Mouse (Mus musculus): Measurements from ENCODE around the gene Thrap3. TPM values are rescaled to one million over a fixed set of nuclear protein-coding genes. Genes with fewer than 3 reads are reported as not detected.

Thrap3 gene
- total and polyA plus RNA-seq, 3 experiments: 37.9 to 118 (median 100) TPM

- no peak for DNase-seq
- H3K79me2 ChIP-seq (replicated peaks; ENCODE audit: control insufficient read depth, insufficient read depth, low read length): no peaks in the 10 kb centered on the region
- TF ChIP-seq EP300 (IDR thresholded peaks at IDR 0.05; ENCODE audit: insufficient read depth, low read depth, low read length) (no peak), CTCF (IDR thresholded peaks at IDR 0.05) (no peak), POLR2A (IDR thresholded peaks at IDR 0.05; ENCODE audit: insufficient read depth, low read depth, low read length) (no peak)
- H3K4me1 ChIP-seq (ENCODE audit: control insufficient read depth, insufficient read depth, low read length): peaks cover 10% of the 10 kb centered on the region
- intact Hi-C loops (cut with DNase I): no loop called here
- peak within 1 kb of the TSS; percentile 68 for H3K4me3 ChIP-seq
- peak within 1 kb of the TSS; percentile 91 for H3K27ac ChIP-seq
- H3K9ac ChIP-seq (ENCODE audit: low read depth, low read length): peak within 1 kb of the TSS; percentile 92
- no peaks in the 10 kb centered on the region for H3K27me3 ChIP-seq (ENCODE audit: control insufficient read depth, insufficient read depth, low read length)
- peaks cover 16% of the 10 kb centered on the region for H3K36me3 ChIP-seq (ENCODE audit: control insufficient read depth, insufficient read depth, low read length)
- 14% methylated on average over 22 of the region's 22 CpGs for WGBS
These were observed 39.4 kb downstream of the Thrap3 start, which contains the start of gene Sh3d21 for GRCm38 (mm10) chr4:126163067-126163659. TSS of gene Sh3d21 (minus strand) at chr4:126163491.

DNA sequence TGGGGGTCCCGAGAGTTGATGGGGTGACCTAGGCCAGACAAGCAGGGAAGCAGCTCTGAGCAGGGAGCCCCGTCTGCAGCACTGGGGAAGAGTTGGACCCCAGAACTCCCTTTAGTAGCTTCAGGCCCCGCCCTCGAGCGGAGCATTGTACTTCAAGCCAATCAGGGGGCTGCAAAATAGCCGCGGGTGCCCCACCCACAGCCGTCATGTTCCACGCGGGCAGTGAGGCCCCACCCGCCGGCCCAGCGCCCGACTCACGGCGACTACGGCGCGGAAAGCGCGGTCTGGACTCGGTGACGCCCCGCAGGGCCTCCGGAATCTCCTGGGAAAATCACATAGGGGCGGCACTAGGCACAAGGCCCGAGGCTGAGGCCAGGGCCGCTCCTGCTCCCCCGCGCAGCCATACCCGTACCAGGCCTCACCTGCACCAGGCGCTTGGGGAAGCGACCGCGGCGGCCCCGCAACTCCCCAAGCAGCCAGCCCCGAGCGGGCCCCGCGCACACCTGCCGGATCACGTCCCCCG lies 40.0 kb downstream of the Thrap3 start:
- Histone ChIP-seq H3K79me2 (replicated peaks; ENCODE audit: control insufficient read depth, insufficient read depth, low read length) (no peaks in the 10 kb centered on the region), H3K27me3 (ENCODE audit: control insufficient read depth, insufficient read depth, low read length) (no peaks in the 10 kb centered on the region), H3K4me1 (ENCODE audit: control insufficient read depth, insufficient read depth, low read length) (peaks cover 10% of the 10 kb centered on the region), H3K36me3 (ENCODE audit: control insufficient read depth, insufficient read depth, low read length) (peaks cover 16% of the 10 kb centered on the region), H3K27ac (peak overlapping the region; percentile 91), H3K9ac (ENCODE audit: low read depth, low read length) (peak overlapping the region; percentile 92), H3K4me3 (peak overlapping the region; percentile 68)
- TF ChIP-seq CTCF (IDR thresholded peaks at IDR 0.05) (no peak), EP300 (IDR thresholded peaks at IDR 0.05; ENCODE audit: insufficient read depth, low read depth, low read length) (0 out of 2 replicates have a peak, but pooled peaks have one; percentile 2), POLR2A (IDR thresholded peaks at IDR 0.05; ENCODE audit: insufficient read depth, low read depth, low read length) (peak; percentile 87)
- intact Hi-C loops (cut with DNase I): no loop called here
- under 1% methylated on average over 44 of the region's 44 CpGs for WGBS
- peak; percentile 93 to 95 for DNase-seq

- no peak for DNase-seq
- H3K27me3 ChIP-seq (ENCODE audit: control insufficient read depth, insufficient read depth, low read length): no peaks in the 10 kb centered on the region
- H3K79me2 ChIP-seq (replicated peaks; ENCODE audit: control insufficient read depth, insufficient read depth, low read length): no peaks in the 10 kb centered on the region
- peak overlapping the region; percentile 23 for H3K9ac ChIP-seq (ENCODE audit: low read depth, low read length)
- peaks cover 13% of the 10 kb centered on the region for H3K36me3 ChIP-seq (ENCODE audit: control insufficient read depth, insufficient read depth, low read length)
- H3K27ac ChIP-seq: peak overlapping the region; percentile 91
- intact Hi-C loops (cut with DNase I): no loop called here
- TF ChIP-seq POLR2A (IDR thresholded peaks at IDR 0.05; ENCODE audit: insufficient read depth, low read depth, low read length) (no peak), CTCF (IDR thresholded peaks at IDR 0.05) (no peak), EP300 (IDR thresholded peaks at IDR 0.05; ENCODE audit: insufficient read depth, low read depth, low read length) (no peak)
- H3K4me3 ChIP-seq: peak overlapping the region; percentile 68
- 67% methylated on average over 9 of the region's 9 CpGs for WGBS
- peaks cover 10% of the 10 kb centered on the region for H3K4me1 ChIP-seq (ENCODE audit: control insufficient read depth, insufficient read depth, low read length)
These were observed 40.6 kb downstream of the Thrap3 start for GRCm38 (mm10) chr4:126161986-126162385.

- Histone ChIP-seq H3K27ac (no peak overlapping the region), H3K79me2 (replicated peaks; ENCODE audit: control insufficient read depth, insufficient read depth, low read length) (no peaks in the 10 kb centered on the region), H3K36me3 (ENCODE audit: control insufficient read depth, insufficient read depth, low read length) (peaks cover 7% of the 10 kb centered on the region), H3K9ac (ENCODE audit: low read depth, low read length) (no peak overlapping the region), H3K4me1 (ENCODE audit: control insufficient read depth, insufficient read depth, low read length) (peaks cover 7% of the 10 kb centered on the region), H3K4me3 (no peak overlapping the region), H3K27me3 (ENCODE audit: control insufficient read depth, insufficient read depth, low read length) (no peaks in the 10 kb centered on the region)
- TF ChIP-seq POLR2A (IDR thresholded peaks at IDR 0.05; ENCODE audit: insufficient read depth, low read depth, low read length): no peak
- TF ChIP-seq EP300 (IDR thresholded peaks at IDR 0.05; ENCODE audit: insufficient read depth, low read depth, low read length): no peak
- no peak for TF ChIP-seq CTCF (IDR thresholded peaks at IDR 0.05)
- DNase-seq: peak in 1 of 2 experiments; percentile 17
- intact Hi-C loops (cut with DNase I): no loop called here
- 89% methylated on average over 6 of the region's 6 CpGs for WGBS
These were observed 41.1 kb downstream of the Thrap3 start for GRCm38 (mm10) chr4:126161456-126161855.

- no peak overlapping the region for H3K9ac ChIP-seq (ENCODE audit: low read depth, low read length)
- WGBS: 93% methylated on average over 8 of the region's 8 CpGs
- TF ChIP-seq EP300 (IDR thresholded peaks at IDR 0.05; ENCODE audit: insufficient read depth, low read depth, low read length) (no peak), POLR2A (IDR thresholded peaks at IDR 0.05; ENCODE audit: insufficient read depth, low read depth, low read length) (no peak), CTCF (IDR thresholded peaks at IDR 0.05) (no peak)
- intact Hi-C loops (cut with DNase I): no loop called here
- H3K4me1 ChIP-seq (ENCODE audit: control insufficient read depth, insufficient read depth, low read length): peaks cover 3% of the 10 kb centered on the region
- no peak overlapping the region for H3K4me3 ChIP-seq
- no peaks in the 10 kb centered on the region for H3K27me3 ChIP-seq (ENCODE audit: control insufficient read depth, insufficient read depth, low read length)
- H3K79me2 ChIP-seq (replicated peaks; ENCODE audit: control insufficient read depth, insufficient read depth, low read length): no peaks in the 10 kb centered on the region
- H3K27ac ChIP-seq: no peak overlapping the region
- peaks cover 4% of the 10 kb centered on the region; the same call in 1 of the 2 replicates for H3K36me3 ChIP-seq (ENCODE audit: control insufficient read depth, insufficient read depth, low read length)
- no peak for DNase-seq
These were observed 41.6 kb downstream of the Thrap3 start for GRCm38 (mm10) chr4:126160981-126161380.

DNA sequence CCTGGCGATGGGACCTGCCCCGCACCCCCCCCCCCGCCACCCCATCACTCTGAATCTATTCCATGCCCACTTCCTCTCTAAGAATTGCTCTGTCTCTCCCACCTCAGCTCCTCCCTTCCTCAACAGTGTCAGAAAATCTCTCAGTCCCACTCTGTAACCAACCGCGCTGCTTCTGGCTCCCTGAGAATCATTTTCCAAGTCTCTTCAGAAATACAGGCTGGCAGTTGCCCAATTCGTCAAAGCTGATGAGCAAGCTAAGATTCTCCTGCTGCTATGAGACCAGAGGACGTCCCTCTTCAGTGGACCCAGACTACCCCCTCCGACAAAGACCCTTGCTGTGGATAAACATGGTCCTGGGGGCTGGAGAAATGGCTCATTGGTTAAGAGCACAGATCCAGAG lies 43.1 kb downstream of the Thrap3 start:
- H3K36me3 ChIP-seq (ENCODE audit: control insufficient read depth, insufficient read depth, low read length): no peaks in the 10 kb centered on the region

More for the DNA sequence above, 43.1 kb downstream of the Thrap3 start:
- Histone ChIP-seq H3K79me2 (replicated peaks; ENCODE audit: control insufficient read depth, insufficient read depth, low read length) (no peaks in the 10 kb centered on the region), H3K4me1 (ENCODE audit: control insufficient read depth, insufficient read depth, low read length) (peaks cover 7% of the 10 kb centered on the region), H3K4me3 (no peak overlapping the region), H3K27ac (no peak overlapping the region), H3K27me3 (ENCODE audit: control insufficient read depth, insufficient read depth, low read length) (no peaks in the 10 kb centered on the region), H3K9ac (ENCODE audit: low read depth, low read length) (no peak overlapping the region)
- intact Hi-C loops (cut with DNase I): no loop called here
- peak in 1 of 2 experiments; percentile 13 for DNase-seq
- 62% methylated on average over 8 of the region's 8 CpGs for WGBS
- TF ChIP-seq EP300 (IDR thresholded peaks at IDR 0.05; ENCODE audit: insufficient read depth, low read depth, low read length): no peak
- TF ChIP-seq CTCF (IDR thresholded peaks at IDR 0.05): no peak
- no peak for TF ChIP-seq POLR2A (IDR thresholded peaks at IDR 0.05; ENCODE audit: insufficient read depth, low read depth, low read length)
